8 mouse cellular contexts compared by ENCODE assay signal in the genomic region with DNA sequence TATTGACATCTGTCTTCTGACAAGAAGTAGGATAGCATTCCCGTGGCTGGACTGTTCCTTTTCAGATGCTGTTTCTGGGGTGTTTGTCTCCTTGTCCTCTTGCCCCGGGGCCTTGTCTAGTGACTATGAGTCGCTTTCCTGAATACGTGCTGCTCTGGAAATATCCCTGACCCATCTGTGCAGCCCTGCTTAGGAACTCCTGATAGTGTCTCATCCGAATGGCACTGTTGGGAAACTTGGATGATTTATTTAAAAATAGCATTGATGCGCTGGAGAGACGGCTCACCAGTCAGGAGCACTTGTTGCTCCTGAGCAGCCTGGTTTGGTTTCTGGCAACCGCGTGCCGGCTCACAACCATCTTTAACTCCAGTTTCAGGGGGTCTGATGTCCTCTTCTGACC. TPM values are rescaled to one million over a fixed set of nuclear protein-coding genes. Genes with fewer than 3 reads are reported as not detected.
DNase-seq lines count a peak whose midpoint lies in the region; ATAC-seq lines count a peak whose summit lies in the region.

No protein-coding gene starts in this region.

- H3K9ac ChIP-seq in kidney, embryonic 14.5 days (ENCODE audit: low read depth, low read length), result no peak overlapping the region; the same call in 1 of the 2 replicates
- H3K9ac ChIP-seq in heart, embryonic 16.5 days (ENCODE audit: low read length), result peak overlapping the region; percentile 93

- H3K36me3 ChIP-seq in kidney, embryonic 14.5 days (ENCODE audit: control insufficient read depth, insufficient read depth, low read length), result no peaks in the 10 kb centered on the region
- H3K36me3 ChIP-seq in heart, embryonic 16.5 days (ENCODE audit: control insufficient read depth, insufficient read depth), result no peaks in the 10 kb centered on the region
- H3K36me3 ChIP-seq in midbrain, embryonic 10.5 days, result peaks cover 5% of the 10 kb centered on the region

- H3K4me1 ChIP-seq in kidney, embryonic 14.5 days (ENCODE audit: control insufficient read depth, insufficient read depth, low read length), result peaks cover 15% of the 10 kb centered on the region
- peaks cover 48% of the 10 kb centered on the region for H3K4me1 ChIP-seq in heart, embryonic 16.5 days (ENCODE audit: control insufficient read depth, insufficient read depth, low read length)
- H3K4me1 ChIP-seq in midbrain, embryonic 10.5 days, result peaks cover 41% of the 10 kb centered on the region

- no peak overlapping the region for H3K27ac ChIP-seq in kidney, embryonic 14.5 days (ENCODE audit: low read depth, low read length)
- H3K27ac ChIP-seq in heart, embryonic 16.5 days (ENCODE audit: low read length), result peak overlapping the region; percentile 53; the same call in 1 of the 2 replicates
- no peak overlapping the region for H3K27ac ChIP-seq in midbrain, embryonic 10.5 days (replicated peaks)

- ATAC-seq in kidney, embryonic 14.5 days (ENCODE audit: low FRiP score, low TSS enrichment), result no peak
- no peak for ATAC-seq in heart, embryonic 16.5 days (replicated peaks; ENCODE audit: extremely low read depth, insufficient read depth, low FRiP score)

- H3K27me3 ChIP-seq in kidney, embryonic 14.5 days (ENCODE audit: control insufficient read depth, insufficient read depth, low read length), result no peaks in the 10 kb centered on the region
- no peaks in the 10 kb centered on the region for H3K27me3 ChIP-seq in heart, embryonic 16.5 days (ENCODE audit: control insufficient read depth, insufficient read depth, low read length)
- H3K27me3 ChIP-seq in midbrain, embryonic 10.5 days (ENCODE audit: low read depth, poor library complexity, severe bottlenecking), result no peaks in the 10 kb centered on the region

- DNase-seq in kidney, postnatal 10 days, result no peak
- DNase-seq in Muller cell, postnatal 12 days (ENCODE audit: inconsistent ontology term), result peak; percentile 43
- no peak for DNase-seq in midbrain, embryonic 10.5 days (ENCODE audit: low spot score)
- no peak for DNase-seq in testis, postnatal 14 days (ENCODE audit: low spot score)
- no peak for DNase-seq in right cerebral cortex, adult 18-20 months
- DNase-seq in cerebellum, adult 8-10 months, result no peak

- peak overlapping the region; percentile 77; the same call in 1 of the 2 replicates for H3K4me2 ChIP-seq in kidney, embryonic 14.5 days (replicated peaks; ENCODE audit: low read depth, low read length)
- peak overlapping the region; percentile 90 for H3K4me2 ChIP-seq in heart, embryonic 16.5 days (ENCODE audit: low read depth, low read length)

- H3K9me3 ChIP-seq in kidney, embryonic 14.5 days (ENCODE audit: control insufficient read depth, low read length), result no peaks in the 10 kb centered on the region
- H3K9me3 ChIP-seq in heart, embryonic 16.5 days (replicated peaks; ENCODE audit: control insufficient read depth, low read length), result no peaks in the 10 kb centered on the region
- no peaks in the 10 kb centered on the region for H3K9me3 ChIP-seq in midbrain, embryonic 10.5 days (replicated peaks)

- 75% methylated on average over 10 of the region's 10 CpGs for WGBS in kidney, embryonic 14.5 days
- 43% methylated on average over 10 of the region's 10 CpGs for WGBS in heart, embryonic 16.5 days
- 84% methylated on average over 10 of the region's 10 CpGs for WGBS in midbrain, embryonic 10.5 days

- H3K4me3 ChIP-seq in kidney, embryonic 14.5 days (ENCODE audit: low read length), result peak overlapping the region; percentile 70; the same call in 1 of the 2 replicates
- peak overlapping the region; percentile 69 for H3K4me3 ChIP-seq in heart, embryonic 16.5 days (ENCODE audit: low read length)
- H3K4me3 ChIP-seq in midbrain, embryonic 10.5 days, result peak overlapping the region; percentile 88

RNA-seq across cellular contexts. Expression of gene Rapgef1, which starts 1.6 kb away (rescaled TPM):
- 11.2 and 16.6 TPM in 2 replicates for polyA plus RNA-seq in kidney, embryonic 14.5 days (2014; fragmentation: Nextera tagmentation; extraction: Ambion mirVana)
- polyA plus RNA-seq in heart, embryonic 16.5 days (2015; fragmentation: Nextera tagmentation; extraction: Ambion mirVana), result 11.3 and 12.9 TPM in 2 replicates
- 14.4 and 15.4 TPM in 2 replicates for polyA plus RNA-seq in midbrain, embryonic 10.5 days (2016; fragmentation: Nextera tagmentation; extraction: Ambion mirVana)
